Mouse (Mus musculus): Measurements from ENCODE around the gene Tmem132b.

GRCm38 (mm10) chr5:125501505-125501904 lies 30.1 kb upstream of the Tmem132b start:
- no peak for TF ChIP-seq POLR2A (IDR thresholded peaks at IDR 0.05; ENCODE audit: insufficient read length, low read depth)
- TF ChIP-seq TCF12 (IDR thresholded peaks at IDR 0.05; ENCODE audit: insufficient read depth, poor library complexity, severe bottlenecking) = no peak
- no peak for TF ChIP-seq POLR2AphosphoS2 (IDR thresholded peaks at IDR 0.05; ENCODE audit: insufficient read length, low read depth)
- no peak for TF ChIP-seq E2F4 (IDR thresholded peaks at IDR 0.05; ENCODE audit: insufficient read depth)
- TF ChIP-seq SRF (IDR thresholded peaks at IDR 0.05; ENCODE audit: control insufficient read depth, insufficient read length, low read depth) = no peak
- no peak for TF ChIP-seq REST (IDR thresholded peaks at IDR 0.05; ENCODE audit: insufficient read depth, insufficient read length)
- no peak for TF ChIP-seq CEBPB (IDR thresholded peaks at IDR 0.05; ENCODE audit: insufficient read depth, poor library complexity, severe bottlenecking)
- TF ChIP-seq TCF3 (IDR thresholded peaks at IDR 0.05; ENCODE audit: insufficient read length, low read depth) = no peak
- TF ChIP-seq MYOG (IDR thresholded peaks at IDR 0.05; ENCODE audit: control insufficient read depth in 1 of 3, insufficient read depth in 1 of 3, insufficient read length in 2 of 3, low read depth in 2 of 3) = no peak
